Mouse (Mus musculus): ENCODE measurements around the gene Itprid2. TPM values are rescaled to one million over a fixed set of nuclear protein-coding genes. Genes with fewer than 3 reads are reported as not detected.

Itprid2 gene
- polyA plus RNA-seq, 1 experiment from 2014 or later, result 15.3 TPM

GRCm38 (mm10) chr2:79715925-79716324 lies 80.8 kb downstream of the Itprid2 start:
- H3K4me3 ChIP-seq (replicated peaks), result no peak overlapping the region
- H3K9me3 ChIP-seq (replicated peaks), result no peaks in the 10 kb centered on the region
- no peak for ATAC-seq (ENCODE audit: insufficient number of reproducible peaks, low FRiP score, low TSS enrichment, low read depth)
- 26% methylated on average over 2 of the region's 2 CpGs for WGBS
- H3K27me3 ChIP-seq, result no peaks in the 10 kb centered on the region
- no peak overlapping the region for H3K27ac ChIP-seq (replicated peaks)
- no peak overlapping the region for H3K9ac ChIP-seq
- H3K4me2 ChIP-seq (replicated peaks), result no peak overlapping the region
- no peaks in the 10 kb centered on the region for H3K4me1 ChIP-seq
- no peaks in the 10 kb centered on the region for H3K36me3 ChIP-seq

DNA sequence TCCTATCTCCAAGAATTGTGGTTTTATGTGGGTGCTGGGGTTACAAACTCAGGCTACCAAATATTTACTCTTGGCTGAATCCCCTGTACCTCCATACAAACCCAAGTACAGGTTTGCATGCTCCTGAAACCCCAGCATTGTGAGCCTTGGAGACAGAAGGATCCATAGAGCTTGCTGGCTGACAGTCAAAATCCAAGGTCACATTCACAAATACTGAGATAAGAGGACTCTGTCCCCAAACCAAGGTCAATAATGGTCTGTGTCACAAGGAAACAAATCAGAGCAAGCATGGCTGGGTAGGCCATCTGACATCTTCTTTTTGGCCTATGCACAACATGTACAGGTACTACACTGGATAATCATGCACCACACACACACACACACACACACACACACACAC lies 82.7 kb downstream of the Itprid2 start:
- Histone ChIP-seq H3K27ac (replicated peaks) (no peak overlapping the region), H3K27me3 (no peaks in the 10 kb centered on the region), H3K9ac (no peak overlapping the region), H3K9me3 (replicated peaks) (no peaks in the 10 kb centered on the region), H3K4me1 (no peaks in the 10 kb centered on the region), H3K36me3 (no peaks in the 10 kb centered on the region), H3K4me2 (replicated peaks) (no peak overlapping the region), H3K4me3 (replicated peaks) (no peak overlapping the region)
- ATAC-seq (ENCODE audit: insufficient number of reproducible peaks, low FRiP score, low TSS enrichment, low read depth), result no peak

GRCm38 (mm10) chr2:79722415-79722814 lies 87.3 kb downstream of the Itprid2 start:
- Histone ChIP-seq H3K4me2 (replicated peaks) (no peak overlapping the region), H3K9ac (no peak overlapping the region), H3K9me3 (replicated peaks) (no peaks in the 10 kb centered on the region), H3K27ac (replicated peaks) (no peak overlapping the region), H3K36me3 (no peaks in the 10 kb centered on the region), H3K4me3 (replicated peaks) (no peak overlapping the region), H3K4me1 (no peaks in the 10 kb centered on the region), H3K27me3 (no peaks in the 10 kb centered on the region)
- no peak for ATAC-seq (ENCODE audit: insufficient number of reproducible peaks, low FRiP score, low TSS enrichment, low read depth)
- 62% methylated on average over 1 of the region's 1 CpGs for WGBS

Other genes with a start within 250 kb of the Itprid2 start
- 4.3 and 4.7 TPM in 2 replicates for gene Neurod1, start 178.6 kb upstream of the Itprid2 start, polyA plus RNA-seq (2015; fragmentation: Nextera tagmentation; extraction: Ambion mirVana)
- 3.3 and 4.0 TPM in 2 replicates for gene Cerkl, start 178.6 kb upstream of the Itprid2 start, polyA plus RNA-seq (2015; fragmentation: Nextera tagmentation; extraction: Ambion mirVana)
- gene Ppp1r1c, start 72.4 kb downstream of the Itprid2 start, polyA plus RNA-seq (2015; fragmentation: Nextera tagmentation; extraction: Ambion mirVana), result 0.62 and 0.92 TPM in 2 replicates